Mouse (Mus musculus) kidney, adult 2 months (tissue): ENCODE measurements around the gene Apoa4. TPM values are rescaled to one million over a fixed set of nuclear protein-coding genes. Genes with fewer than 3 reads are reported as not detected.

Source experiments
- DNase-seq: peaks from one replicate; pipeline ENCODE4 v3.0.0; 2021
- H3K27ac ChIP-seq: fragments of 200-500 bp; 2 replicates; pipeline ENCODE4 v1.5.1; 2012; ENCODE audit warnings: low read depth, low read length, control low read depth, inconsistent platforms; ENCODE audit not compliant: insufficient read depth
- H3K27me3 ChIP-seq: fragments of 200-500 bp; replicated peaks from 2 replicates; pipeline ENCODE4 v1.6.1; 2012; ENCODE audit warnings: mild to moderate bottlenecking, moderate library complexity, low read length, inconsistent platforms; ENCODE audit not compliant: control insufficient read depth, insufficient read depth
- H3K36me3 ChIP-seq: fragments of 200-500 bp; 2 replicates; pipeline ENCODE4 v1.6.1; 2012; ENCODE audit warnings: mild to moderate bottlenecking, moderate library complexity, low read length, inconsistent platforms; ENCODE audit not compliant: control insufficient read depth, insufficient read depth
- H3K4me1 ChIP-seq: fragments of 200-500 bp; 2 replicates; pipeline ENCODE4 v1.6.1; 2011; ENCODE audit warnings: low read length; ENCODE audit not compliant: control insufficient read depth, insufficient read depth
- H3K4me3 ChIP-seq: fragments of 200-500 bp; 2 replicates; pipeline ENCODE4 v1.5.1; 2011; ENCODE audit warnings: mild to moderate bottlenecking, low read depth, low read length, control low read depth; ENCODE audit not compliant: insufficient read depth
- CTCF ChIP-seq: fragments of 200-500 bp; conservative IDR thresholded peaks from 2 replicates; pipeline ENCODE4 v1.5.1; 2011; ENCODE audit warnings: low read depth, mild to moderate bottlenecking, control low read depth, low read length, moderate library complexity, mixed read lengths; ENCODE audit not compliant: insufficient read depth, insufficient read length
- POLR2A ChIP-seq: fragments of 200-500 bp; IDR thresholded peaks from one replicate; pipeline ENCODE4 v1.6.1; 2011; ENCODE audit warnings: low read depth, low read length, control low read depth
- WGBS: fragments of 180-500 bp; shearing (Covaris S2); methylation state at CpG from one replicate; pipeline ENCODE4 v1.1.7; 2018; 5-methylcytosine and 5-hydroxymethylcytosine counted together
- polyA plus RNA-seq: library from polyadenylated mRNA; depleted of rRNA; stranded (reverse); fragments of >200 nt; gene quantifications from 2 replicates; pipeline ENCODE4 v1.2.3, GENCODE M21; 2012; rRNA removed

The Apoa4 gene
- polyA plus RNA-seq, result 5.7 and 6.9 TPM in 2 replicates

- TF ChIP-seq POLR2A (no peak), CTCF (no peak)
- 62% methylated on average over 7 of the region's 7 CpGs for WGBS
- Histone ChIP-seq H3K27ac (no peak within 1 kb of the TSS), H3K36me3 (no peaks in the 10 kb centered on the region), H3K4me3 (no peak within 1 kb of the TSS), H3K27me3 (no peaks in the 10 kb centered on the region), H3K4me1 (0 out of 2 replicates have a peak, but pooled peaks cover 2% of the 10 kb centered on the region)
- DNase-seq, result peak; percentile 75
Measured at GRCm38 (mm10) chr9:46240526-46241153, at the start of gene Apoa4. Apoa4 (plus strand) TSS chr9:46240696.

DNA sequence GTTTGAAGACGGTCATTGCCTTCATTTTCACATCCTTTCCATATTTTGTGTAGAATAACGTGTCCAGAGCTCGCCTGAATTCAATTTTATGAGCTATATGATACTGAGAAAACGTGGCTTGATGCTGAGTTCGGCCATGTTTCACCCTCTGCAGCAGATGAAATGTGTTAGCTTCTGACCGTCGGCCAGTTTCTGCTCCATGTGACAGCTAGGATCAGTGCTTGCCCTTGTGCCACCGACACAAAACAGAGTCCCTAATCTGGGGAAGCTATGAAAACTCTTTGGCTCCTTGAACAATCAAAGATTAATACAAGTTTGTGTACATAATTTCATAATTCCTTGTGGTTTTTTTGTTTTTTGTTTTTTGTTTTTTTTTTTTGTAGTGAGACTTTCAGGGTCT, 49.3 kb upstream of the Apoa4 start:
- H3K27ac ChIP-seq, result no peak overlapping the region
- no peak for DNase-seq
- TF ChIP-seq POLR2A (no peak), CTCF (no peak)
- no peaks in the 10 kb centered on the region for H3K4me1 ChIP-seq
- no peaks in the 10 kb centered on the region for H3K27me3 ChIP-seq
- 54% methylated on average over 8 of the region's 8 CpGs for WGBS
- peaks cover 2% of the 10 kb centered on the region; the same call in 1 of the 2 replicates for H3K36me3 ChIP-seq
- no peak overlapping the region for H3K4me3 ChIP-seq

DNA sequence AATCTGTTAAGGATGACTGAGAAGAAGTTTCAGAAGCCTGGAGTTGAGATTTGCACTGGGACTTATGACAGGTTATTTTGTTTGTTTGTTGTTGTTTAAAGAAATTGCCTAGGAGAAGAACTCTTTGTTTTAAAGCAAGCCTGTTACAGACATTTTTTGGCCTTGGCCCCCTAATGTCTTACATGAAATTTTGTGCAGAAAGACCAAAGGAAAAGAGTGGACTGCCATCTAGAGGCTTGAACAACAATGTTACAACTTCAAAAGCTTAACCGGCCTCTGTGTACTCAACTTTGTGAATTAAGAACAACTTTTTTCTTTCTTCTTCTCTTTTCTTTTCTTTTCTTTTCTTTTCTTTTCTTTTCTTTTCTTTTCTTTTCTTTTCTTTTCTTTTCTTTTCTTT, 48.9 kb upstream of the Apoa4 start:
- Histone ChIP-seq H3K27me3 (no peaks in the 10 kb centered on the region), H3K27ac (no peak overlapping the region), H3K36me3 (peaks cover 2% of the 10 kb centered on the region; the same call in 1 of the 2 replicates), H3K4me3 (no peak overlapping the region), H3K4me1 (no peaks in the 10 kb centered on the region)
- 13% methylated on average over 1 of the region's 1 CpGs for WGBS
- TF ChIP-seq CTCF (0 out of 2 replicates have a peak, but pooled peaks have one; percentile 25), POLR2A (no peak)
- peak; percentile 52 for DNase-seq

- Histone ChIP-seq H3K27me3 (no peaks in the 10 kb centered on the region), H3K27ac (no peak overlapping the region), H3K4me3 (no peak overlapping the region), H3K4me1 (no peaks in the 10 kb centered on the region), H3K36me3 (peaks cover 2% of the 10 kb centered on the region; the same call in 1 of the 2 replicates)
- WGBS, result 74% methylated on average over 6 of the region's 6 CpGs
- TF ChIP-seq CTCF (no peak), POLR2A (no peak)
- DNase-seq, result no peak
Measured at GRCm38 (mm10) chr9:46192642-46193041, 47.9 kb upstream of the Apoa4 start.

GRCm38 (mm10) chr9:46194809-46195208, 45.7 kb upstream of the Apoa4 start:
- Histone ChIP-seq H3K4me3 (no peak overlapping the region), H3K27ac (no peak overlapping the region), H3K4me1 (no peaks in the 10 kb centered on the region), H3K36me3 (peaks cover 4% of the 10 kb centered on the region), H3K27me3 (no peaks in the 10 kb centered on the region)
- 68% methylated on average over 9 of the region's 9 CpGs for WGBS
- DNase-seq, result no peak
- no peak for TF ChIP-seq CTCF
- TF ChIP-seq POLR2A, result no peak

DNA sequence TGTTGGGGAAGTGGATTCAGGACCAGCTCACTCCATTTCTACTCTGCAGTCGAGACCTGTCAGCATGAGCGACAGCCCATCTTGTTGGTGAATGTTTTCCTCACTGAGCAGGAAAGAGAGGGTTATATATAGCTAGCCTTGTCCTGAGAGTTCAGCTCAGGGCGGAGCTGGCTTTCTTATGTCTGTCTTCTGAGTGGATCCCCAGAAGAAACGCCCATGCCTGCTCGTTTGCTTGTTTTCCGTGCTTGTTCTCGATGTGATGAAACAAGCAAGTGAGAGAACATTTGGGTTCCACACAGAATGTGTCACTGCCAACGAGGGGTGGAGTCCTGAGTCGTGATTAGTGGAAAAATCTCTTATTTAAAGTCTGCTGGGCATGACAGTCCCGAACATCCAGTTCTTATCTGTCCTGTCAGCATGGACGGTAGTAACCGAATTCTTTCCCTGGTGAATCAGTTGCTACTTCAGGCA, 43.8 kb upstream of the Apoa4 start:
- Histone ChIP-seq H3K4me3 (no peak overlapping the region), H3K27me3 (no peaks in the 10 kb centered on the region), H3K36me3 (peaks cover 4% of the 10 kb centered on the region), H3K27ac (peak overlapping the region; percentile 51), H3K4me1 (no peaks in the 10 kb centered on the region)
- TF ChIP-seq POLR2A (no peak), CTCF (no peak)
- peak; percentile 57 for DNase-seq
- 55% methylated on average over 12 of the region's 12 CpGs for WGBS

GRCm38 (mm10) chr9:46198461-46198860, 42.0 kb upstream of the Apoa4 start:
- H3K4me1 ChIP-seq, result no peaks in the 10 kb centered on the region
- TF ChIP-seq CTCF, result no peak
- TF ChIP-seq POLR2A, result no peak
- H3K27ac ChIP-seq, result no peak overlapping the region
- DNase-seq, result no peak
- H3K4me3 ChIP-seq, result no peak overlapping the region
- peaks cover 4% of the 10 kb centered on the region for H3K36me3 ChIP-seq
- H3K27me3 ChIP-seq, result no peaks in the 10 kb centered on the region
- WGBS, result 87% methylated on average over 9 of the region's 9 CpGs
